Mouse (Mus musculus): ENCODE measurements at regions not wholly inside any gene's neighbourhood (a gene's known extent, or its start where the extent isn't known, plus 50 kb on each side); places are given as distances from the start of the nearest gene placed in this dataset.

GRCm38 (mm10) chr19:27556697-27557096, 127.1 kb upstream of the Pum3 start:
- TF ChIP-seq CTCF (IDR thresholded peaks at IDR 0.05; ENCODE audit: insufficient read depth, low read length) (no peak), POLR2A (IDR thresholded peaks at IDR 0.05; ENCODE audit: borderline replicate concordance, extremely low read depth, low read depth, low read length) (no peak)
